Mouse (Mus musculus) hindbrain, embryonic 14.5 days (tissue): ENCODE results near the gene Axin1. TPM values are rescaled to one million over a fixed set of nuclear protein-coding genes. Genes with fewer than 3 reads are reported as not detected.
A peak's percentile ranks its signal among the peaks of the same experiment; 100 is the strongest.

Experiments
- ATAC-seq: fragments of 200-750 bp; cut with Nextera tagmentation; 2 replicates; pipeline ENCODE4 v1.8.0; 2017; ENCODE audit warnings: moderate number of reproducible peaks, mild to moderate bottlenecking, moderate TSS enrichment, moderate library complexity; ENCODE audit not compliant: low FRiP score
- DNase-seq: peaks from one replicate; pipeline ENCODE4 v3.0.0-alpha.2; 2015; ENCODE audit warnings: low spot score
- H3K27ac ChIP-seq: fragments of 300-500 bp; sonication (generic); 2 replicates; pipeline ENCODE4 v1.5.1; 2014; ENCODE audit warnings: mild to moderate bottlenecking, moderate library complexity
- H3K27me3 ChIP-seq: fragments of 300-500 bp; sonication (generic); 2 replicates; pipeline ENCODE4 v1.6.1; 2014; ENCODE audit warnings: mild to moderate bottlenecking, low read length, mixed read lengths; ENCODE audit not compliant: control insufficient read depth, insufficient read depth
- H3K36me3 ChIP-seq: fragments of 300-500 bp; sonication (generic); replicated peaks from 2 replicates; pipeline ENCODE4 v1.6.1; 2014; ENCODE audit not compliant: control insufficient read depth, insufficient read depth
- H3K4me1 ChIP-seq: fragments of 300-500 bp; sonication (generic); replicated peaks from 2 replicates; pipeline ENCODE4 v1.6.1; 2014; ENCODE audit warnings: antibody characterized with exemption, low read length, mixed read lengths; ENCODE audit not compliant: control insufficient read depth, insufficient read depth
- H3K4me2 ChIP-seq: fragments of 300-500 bp; sonication (generic); replicated peaks from 2 replicates; pipeline ENCODE4 v1.6.1; 2014; ENCODE audit warnings: mild to moderate bottlenecking, moderate library complexity
- H3K4me3 ChIP-seq: fragments of 300-500 bp; sonication (generic); replicated peaks from 2 replicates; pipeline ENCODE4 v1.5.1; 2014; ENCODE audit warnings: mild to moderate bottlenecking, low read length
- H3K9ac ChIP-seq: fragments of 300-500 bp; sonication (generic); 2 replicates; pipeline ENCODE4 v1.6.1; 2014
- H3K9me3 ChIP-seq: fragments of 300-500 bp; sonication (generic); 2 replicates; pipeline ENCODE4 v1.6.1; 2016; ENCODE audit warnings: low read length; ENCODE audit not compliant: control insufficient read depth
- WGBS: fragments of 180-500 bp; shearing (Covaris S2); extraction: QIAGEN DNeasy Blood & Tissue Kit; methylation state at CpG from one replicate; pipeline ENCODE4 v1.1.7; 2014; 5-methylcytosine and 5-hydroxymethylcytosine counted together
- polyA plus RNA-seq: library from polyadenylated mRNA; unstranded; fragments of >200 nt; fragmentation: Nextera tagmentation; extraction: Ambion mirVana; gene quantifications from 2 replicates; pipeline ENCODE4 v1.2.1, GENCODE M21; 2014

Gene Axin1
- polyA plus RNA-seq, 1 experiment from 2014 or later, result 7.0 TPM

DNA sequence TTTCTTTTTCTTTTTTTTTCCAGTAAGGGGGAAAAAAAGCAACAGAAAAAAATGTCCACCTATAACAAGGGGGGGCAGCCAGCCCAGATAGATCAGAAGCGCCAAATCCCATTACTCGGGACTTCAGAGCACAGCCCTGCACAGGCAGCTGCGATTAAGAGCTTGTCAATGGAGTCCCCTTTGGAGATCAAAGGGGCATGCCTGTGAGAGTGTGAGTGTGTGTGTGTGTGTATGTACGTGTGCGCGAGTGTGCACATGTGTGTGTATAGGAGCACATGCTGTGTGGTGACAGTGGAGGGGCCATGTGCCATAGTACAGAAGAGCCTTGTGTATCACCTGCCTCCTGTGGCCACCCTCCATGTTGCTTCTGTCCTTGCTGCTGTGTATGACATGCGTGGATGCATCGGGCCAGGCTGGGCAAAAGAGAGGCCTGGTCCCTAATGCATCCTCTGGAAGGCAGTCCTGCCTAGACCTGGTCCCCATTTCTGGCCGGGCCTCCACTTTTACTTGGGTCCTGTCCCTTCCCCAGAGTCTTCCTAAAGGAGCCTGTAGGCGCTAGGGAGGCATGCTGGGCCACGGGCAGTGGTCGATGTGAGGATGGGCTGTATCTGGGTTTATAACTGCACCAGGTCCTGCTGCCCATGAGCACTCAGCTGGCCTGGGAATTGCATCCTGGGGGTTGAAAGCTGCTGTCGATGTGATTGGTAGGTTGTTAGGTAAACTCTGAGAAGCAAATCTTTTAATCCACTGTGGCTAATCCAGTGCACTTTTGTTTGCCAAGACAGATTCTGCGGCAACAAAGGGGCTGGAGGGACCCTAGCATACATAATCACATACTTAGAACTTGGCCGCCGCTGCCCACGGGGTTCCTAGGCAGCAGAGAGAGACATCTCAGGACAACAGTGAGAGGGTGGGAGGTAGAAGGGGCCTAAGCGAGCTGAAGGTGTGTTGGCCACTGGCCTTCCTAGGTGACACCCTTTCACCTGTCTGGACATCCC lies 6.3 kb upstream of the Axin1 start:
- H3K27ac ChIP-seq, result peak overlapping the region; percentile 20; the same call in 1 of the 2 replicates

DNA sequence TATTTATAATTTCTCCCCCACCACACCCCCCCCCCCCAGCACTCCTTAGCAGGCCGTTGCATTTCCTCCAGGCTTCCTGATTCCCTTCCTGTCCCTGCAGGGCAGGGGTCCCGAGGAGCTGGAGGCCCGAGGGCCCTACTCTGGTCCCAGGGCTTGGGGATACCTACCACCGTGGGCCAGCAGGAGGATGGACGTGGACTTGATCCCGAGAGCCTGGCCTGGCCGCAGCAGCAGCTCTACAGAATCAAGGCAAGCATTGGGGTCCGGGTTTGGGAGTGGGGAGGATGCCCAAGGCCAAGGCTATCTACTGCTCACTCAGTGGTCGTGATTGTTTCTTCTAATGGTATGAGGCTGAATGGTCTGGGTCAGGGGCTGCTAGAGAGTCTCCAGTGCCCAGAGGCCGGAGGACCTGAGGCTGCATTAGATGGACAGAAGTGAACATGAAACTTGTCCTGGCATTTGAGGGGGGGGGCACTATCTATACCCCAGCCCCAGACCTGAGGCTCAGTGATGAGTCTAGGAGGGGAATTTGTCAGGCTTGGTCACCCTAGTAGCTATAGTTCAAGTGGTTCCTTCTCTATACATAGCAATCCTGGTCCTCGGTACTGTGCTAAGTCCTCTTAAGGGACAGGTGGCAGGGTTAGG lies 1.3 kb upstream of the Axin1 start:
- H3K9me3 ChIP-seq, result no peaks in the 10 kb centered on the region
- H3K27ac ChIP-seq, result no peak overlapping the region
- no peak overlapping the region for H3K4me3 ChIP-seq
- WGBS, result 92% methylated on average over 11 of the region's 11 CpGs
- H3K9ac ChIP-seq, result no peak overlapping the region
- no peak for ATAC-seq
- H3K36me3 ChIP-seq, result no peaks in the 10 kb centered on the region
- H3K4me2 ChIP-seq, result no peak overlapping the region
- no peaks in the 10 kb centered on the region for H3K27me3 ChIP-seq
- DNase-seq, result no peak
- peaks cover 18% of the 10 kb centered on the region for H3K4me1 ChIP-seq

More for the DNA sequence above, 6.3 kb upstream of the Axin1 start:
- DNase-seq (no peak), ATAC-seq (peak; percentile 55; the same call in 1 of the 2 replicates)
- Histone ChIP-seq H3K9ac (no peak overlapping the region), H3K4me3 (no peak overlapping the region; the same call in 1 of the 2 replicates), H3K27me3 (no peaks in the 10 kb centered on the region), H3K4me2 (peak overlapping the region; percentile 8; the same call in 1 of the 2 replicates), H3K36me3 (peaks cover 31% of the 10 kb centered on the region), H3K9me3 (no peaks in the 10 kb centered on the region), H3K4me1 (no peaks in the 10 kb centered on the region)
- WGBS, result 78% methylated on average over 18 of the region's 18 CpGs

DNA sequence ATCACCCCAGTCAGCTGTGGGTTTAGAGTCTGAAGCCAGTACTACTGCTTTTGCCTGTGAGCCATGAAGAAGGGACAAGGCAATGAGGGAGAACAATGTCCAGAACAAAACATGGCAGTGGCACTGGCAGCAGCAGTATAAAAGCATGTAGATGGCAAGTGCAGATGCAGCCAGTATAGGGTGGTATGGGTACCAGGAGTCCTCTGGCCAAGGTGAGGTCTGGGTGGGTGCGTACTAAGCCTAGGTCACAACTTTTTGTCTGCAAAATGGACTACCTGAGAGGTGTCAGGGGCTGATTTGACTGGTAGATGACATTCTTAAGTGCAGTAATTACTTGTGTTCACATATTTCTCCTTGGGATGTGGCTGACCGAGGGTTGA lies 747 bp upstream of the Axin1 start:
- H3K4me3 ChIP-seq, result peak overlapping the region; percentile 86
- ATAC-seq (no peak; the same call in 1 of the 2 replicates), DNase-seq (no peak)
- H3K4me1 ChIP-seq, result peaks cover 18% of the 10 kb centered on the region
- peak overlapping the region; percentile 84 for H3K4me2 ChIP-seq
- 84% methylated on average over 2 of the region's 2 CpGs for WGBS
- peaks cover 3% of the 10 kb centered on the region for H3K36me3 ChIP-seq
- peak overlapping the region; percentile 96; the same call in 1 of the 2 replicates for H3K9ac ChIP-seq
- H3K27me3 ChIP-seq, result no peaks in the 10 kb centered on the region
- H3K9me3 ChIP-seq, result no peaks in the 10 kb centered on the region
- peak overlapping the region; percentile 93 for H3K27ac ChIP-seq

DNA sequence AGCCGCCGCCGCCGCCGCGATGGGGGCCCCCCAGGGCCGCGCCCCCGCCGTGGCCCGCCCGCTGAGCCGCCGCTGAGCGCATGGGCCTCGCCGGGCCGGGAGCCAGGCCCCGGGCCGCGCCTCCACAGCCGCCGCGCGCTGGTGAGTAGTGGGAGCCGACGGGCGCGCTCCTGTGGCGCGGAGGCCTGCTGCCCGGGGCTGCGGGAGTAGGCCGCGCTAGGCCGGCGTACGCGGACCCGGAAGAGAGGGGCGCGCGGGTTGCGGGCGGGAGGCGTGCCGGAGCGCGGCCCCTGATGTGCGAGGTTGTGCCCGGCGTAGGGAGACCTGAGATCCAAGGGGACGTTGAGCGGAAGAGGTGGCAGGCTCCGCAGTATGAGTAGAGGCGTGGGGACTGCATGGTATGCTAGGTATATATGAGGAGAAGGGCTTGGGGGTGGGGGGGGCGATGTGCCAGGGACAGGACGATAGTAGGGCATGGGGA lies 453 bp downstream of the Axin1 start:
- peak overlapping the region; percentile 84 for H3K4me2 ChIP-seq
- peaks cover 15% of the 10 kb centered on the region for H3K36me3 ChIP-seq
- peak overlapping the region; percentile 86 for H3K4me3 ChIP-seq
- no peaks in the 10 kb centered on the region for H3K27me3 ChIP-seq
- 2% methylated on average over 58 of the region's 58 CpGs for WGBS
- peak overlapping the region; percentile 96 for H3K9ac ChIP-seq
- ATAC-seq, result peak; percentile 54
- H3K27ac ChIP-seq, result peak overlapping the region; percentile 93
- H3K4me1 ChIP-seq, result peaks cover 18% of the 10 kb centered on the region
- peak; percentile 44 for DNase-seq
- H3K9me3 ChIP-seq, result no peaks in the 10 kb centered on the region

DNA sequence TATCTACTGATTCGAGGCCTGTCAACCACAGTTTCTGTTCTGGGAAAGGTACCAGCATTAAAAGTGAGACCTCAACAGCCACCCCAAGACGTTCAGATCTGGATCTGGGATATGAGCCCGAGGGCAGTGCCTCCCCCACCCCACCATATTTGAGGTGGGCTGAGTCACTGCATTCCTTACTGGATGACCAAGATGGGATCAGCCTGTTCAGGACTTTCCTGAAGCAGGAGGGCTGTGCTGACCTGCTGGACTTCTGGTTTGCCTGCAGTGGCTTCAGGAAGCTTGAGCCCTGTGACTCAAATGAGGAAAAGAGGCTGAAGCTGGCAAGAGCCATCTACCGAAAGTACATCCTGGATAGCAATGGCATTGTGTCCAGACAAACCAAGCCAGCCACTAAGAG lies 4.3 kb downstream of the Axin1 start:
- Histone ChIP-seq H3K9me3 (no peaks in the 10 kb centered on the region), H3K9ac (no peak overlapping the region), H3K4me2 (no peak overlapping the region), H3K36me3 (peaks cover 45% of the 10 kb centered on the region), H3K27ac (no peak overlapping the region), H3K4me3 (no peak overlapping the region), H3K4me1 (peaks cover 18% of the 10 kb centered on the region), H3K27me3 (no peaks in the 10 kb centered on the region)
- WGBS, result 88% methylated on average over 4 of the region's 4 CpGs
- ATAC-seq (no peak), DNase-seq (no peak)

DNA sequence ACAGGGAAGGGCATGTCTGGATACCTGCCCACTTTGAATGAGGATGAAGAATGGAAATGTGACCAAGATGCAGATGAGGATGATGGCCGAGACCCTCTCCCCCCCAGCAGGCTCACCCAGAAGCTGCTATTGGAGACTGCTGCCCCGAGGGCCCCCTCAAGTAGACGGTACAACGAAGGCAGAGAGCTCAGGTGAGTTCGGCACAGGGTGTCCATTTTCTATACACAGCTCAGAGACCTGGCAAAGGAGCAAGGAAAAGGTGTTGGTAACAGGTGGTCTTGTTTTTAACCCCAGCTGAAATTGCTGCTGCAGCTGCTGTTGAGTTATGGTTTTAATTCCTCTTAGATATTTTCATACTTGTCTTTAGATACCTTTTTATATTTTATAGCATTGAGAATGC lies 4.9 kb downstream of the Axin1 start:
- no peak for ATAC-seq
- H3K27ac ChIP-seq, result no peak overlapping the region
- no peak overlapping the region for H3K4me3 ChIP-seq
- no peak overlapping the region for H3K9ac ChIP-seq
- no peak for DNase-seq
- 100% methylated on average over 5 of the region's 5 CpGs for WGBS
- H3K4me2 ChIP-seq, result no peak overlapping the region
- H3K36me3 ChIP-seq, result peaks cover 45% of the 10 kb centered on the region
- no peaks in the 10 kb centered on the region for H3K27me3 ChIP-seq
- no peaks in the 10 kb centered on the region for H3K9me3 ChIP-seq
- peaks cover 18% of the 10 kb centered on the region for H3K4me1 ChIP-seq

DNA sequence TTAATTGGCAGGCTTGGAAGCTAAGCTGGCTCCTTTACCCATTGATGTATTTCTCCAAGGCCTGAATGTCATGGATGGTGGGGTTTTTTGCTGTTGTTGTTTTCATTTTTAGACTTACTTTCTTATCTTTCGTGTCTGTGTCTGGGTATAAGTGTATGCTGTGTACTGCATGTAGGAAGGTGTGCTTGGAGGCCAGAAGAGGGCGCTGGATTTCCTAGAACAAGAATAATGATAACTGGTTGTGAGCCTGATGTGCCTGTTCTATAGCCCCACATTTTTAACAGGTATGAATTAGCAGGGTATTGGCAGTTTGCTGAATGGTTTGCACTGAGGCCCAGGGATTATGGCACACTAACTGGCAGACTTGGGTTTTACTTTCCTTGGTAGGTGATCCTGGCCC lies 10.6 kb downstream of the Axin1 start:
- no peak overlapping the region for H3K4me2 ChIP-seq
- H3K9me3 ChIP-seq, result no peaks in the 10 kb centered on the region
- no peak overlapping the region for H3K4me3 ChIP-seq
- no peaks in the 10 kb centered on the region for H3K27me3 ChIP-seq
- no peak overlapping the region for H3K27ac ChIP-seq
- 80% methylated on average over 2 of the region's 2 CpGs for WGBS
- ATAC-seq (no peak), DNase-seq (no peak)
- H3K36me3 ChIP-seq, result peaks cover 51% of the 10 kb centered on the region
- no peaks in the 10 kb centered on the region for H3K4me1 ChIP-seq
- H3K9ac ChIP-seq, result no peak overlapping the region

DNA sequence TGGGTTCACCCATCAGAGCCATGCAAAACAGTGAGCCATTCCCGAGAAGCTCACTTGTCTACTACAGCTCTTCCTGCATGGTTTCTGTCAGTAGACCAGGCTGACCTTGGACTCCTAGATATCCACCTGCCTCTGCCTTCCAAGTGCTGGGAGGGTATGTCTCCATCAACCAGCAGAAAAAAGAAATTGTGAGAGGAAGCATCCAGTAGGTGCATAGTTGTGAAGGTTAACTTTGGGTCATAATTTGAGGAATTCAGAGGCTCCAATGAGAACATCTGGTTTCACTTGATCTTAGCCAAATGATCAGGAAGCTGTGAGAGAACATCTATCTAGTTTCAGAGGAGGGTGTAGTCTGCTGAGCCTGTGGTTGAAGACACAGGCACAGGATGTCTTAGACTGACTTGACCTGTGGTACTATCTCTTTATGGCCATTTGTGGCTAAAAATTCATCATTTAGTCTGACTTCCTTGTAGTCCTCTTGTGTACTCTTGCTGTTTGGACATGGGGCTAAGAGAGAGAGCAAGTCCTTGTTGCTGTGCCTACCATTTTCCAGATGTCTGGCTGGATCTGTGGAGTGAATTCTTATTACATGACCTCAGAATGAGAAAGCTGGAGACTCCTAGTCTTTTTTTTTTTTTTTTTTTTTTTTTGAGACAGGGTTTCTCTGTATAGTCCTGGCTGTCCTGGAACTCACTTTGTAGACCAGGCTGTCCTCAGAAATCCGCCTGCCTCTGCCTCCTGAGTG lies 13.6 kb downstream of the Axin1 start:
- Histone ChIP-seq H3K9me3 (no peaks in the 10 kb centered on the region), H3K36me3 (peaks cover 29% of the 10 kb centered on the region), H3K9ac (no peak overlapping the region), H3K27me3 (no peaks in the 10 kb centered on the region), H3K4me1 (no peaks in the 10 kb centered on the region), H3K27ac (no peak overlapping the region), H3K4me2 (no peak overlapping the region), H3K4me3 (no peak overlapping the region)
- no peak for DNase-seq
- ATAC-seq, result no peak
- WGBS, result 93% methylated on average over 2 of the region's 2 CpGs

DNA sequence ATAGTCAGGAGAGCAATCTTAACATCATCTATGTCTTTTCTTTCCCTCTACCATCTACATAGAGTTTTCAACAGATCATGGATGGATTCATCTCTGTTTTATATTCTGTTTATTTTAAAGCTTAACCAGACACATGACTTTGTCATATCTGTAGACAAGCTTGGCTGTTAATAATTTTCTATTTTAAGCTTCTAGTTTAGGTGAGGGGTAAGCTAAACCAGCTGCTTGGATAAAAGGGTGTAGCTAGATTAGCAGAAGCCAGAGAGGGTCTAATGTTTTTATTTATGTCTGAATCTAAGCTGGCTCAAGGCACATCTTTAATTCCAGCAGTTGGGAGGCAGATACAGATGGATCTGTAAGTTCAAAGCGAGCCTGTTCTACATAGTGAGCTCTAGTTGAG lies 24.2 kb downstream of the Axin1 start:
- no peak overlapping the region for H3K27ac ChIP-seq
- 94% methylated on average over 1 of the region's 1 CpGs for WGBS
- H3K27me3 ChIP-seq, result no peaks in the 10 kb centered on the region
- no peak for DNase-seq
- no peak overlapping the region for H3K4me3 ChIP-seq
- no peak overlapping the region for H3K4me2 ChIP-seq
- H3K9ac ChIP-seq, result no peak overlapping the region
- no peak for ATAC-seq
- no peaks in the 10 kb centered on the region for H3K4me1 ChIP-seq
- H3K9me3 ChIP-seq, result no peaks in the 10 kb centered on the region
- H3K36me3 ChIP-seq, result no peaks in the 10 kb centered on the region
